Mouse (Mus musculus) olfactory bulb, adult 2 months (tissue): ENCODE data around the gene Capns2.

Experiments used
- CTCF ChIP-seq: fragments of 200-500 bp; IDR thresholded peaks from 2 replicates; pipeline ENCODE4 v1.5.1; 2012; ENCODE audit warnings: low read depth, mild to moderate bottlenecking, low read length, moderate library complexity; ENCODE audit not compliant: insufficient read depth
- POLR2A ChIP-seq: fragments of 200-500 bp; IDR thresholded peaks from 2 replicates; pipeline ENCODE4 v1.6.1; 2012; ENCODE audit warnings: mild to moderate bottlenecking, low read depth, low read length, moderate library complexity; ENCODE audit not compliant: insufficient read depth

- TF ChIP-seq CTCF (no peak), POLR2A (no peak)
Measured at GRCm38 (mm10) chr8:92902981-92903380, 1.8 kb downstream of the Capns2 start.
